ENCODE assay signal across 17 mouse cellular contexts in the genomic region with DNA sequence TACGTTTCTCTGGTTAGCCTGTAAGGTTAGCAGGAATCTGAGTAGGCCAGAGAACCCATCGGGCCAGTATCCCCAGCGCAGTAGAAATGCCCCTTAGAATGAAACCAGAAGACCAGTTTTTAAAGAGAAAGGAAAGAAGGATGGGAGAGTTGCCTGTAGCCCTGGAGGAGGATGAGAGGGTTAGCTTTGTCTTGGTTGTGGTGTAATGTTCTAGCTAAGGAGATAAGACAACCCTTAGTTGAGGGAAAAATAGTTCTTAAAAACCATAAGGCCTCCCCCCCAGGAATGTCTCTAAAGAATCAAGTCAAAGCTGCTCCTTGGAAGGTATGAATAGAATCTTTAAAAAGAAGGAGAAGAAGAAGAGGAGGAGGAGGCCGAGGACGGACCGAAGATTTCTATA. TPM values are rescaled to one million over a fixed set of nuclear protein-coding genes. Genes with fewer than 3 reads are reported as not detected.
DNase-seq lines count a peak whose midpoint lies in the region; ATAC-seq lines count a peak whose summit lies in the region.
"Had no signal": no experiment of that assay in that cellular context is flagged by ENCODE, and none has a peak within 500 bp of the region (broad histone marks: within the 10 kb centered on the region; RNA-seq: fewer than 3 reads in every experiment).

No protein-coding gene starts in this region.

- no peak overlapping the region for H3K9ac ChIP-seq in liver, embryonic 12.5 days
- H3K9ac ChIP-seq in hindbrain, embryonic 12.5 days, result peak overlapping the region; percentile 85
- H3K9ac ChIP-seq in intestine, embryonic 14.5 days (ENCODE audit: low read length), result peak overlapping the region; percentile 96
- H3K9ac ChIP-seq in stomach, embryonic 14.5 days (replicated peaks; ENCODE audit: low read depth, low read length), result peak overlapping the region; percentile 96
- H3K9ac ChIP-seq in forebrain, embryonic 13.5 days, result no peak overlapping the region
- H3K9ac ChIP-seq: forebrain, embryonic 12.5 days; limb, embryonic 15.5 days had no signal

- peaks cover 99% of the 10 kb centered on the region for H3K27me3 ChIP-seq in liver, embryonic 12.5 days (replicated peaks)
- H3K27me3 ChIP-seq in hindbrain, embryonic 12.5 days, result peaks cover 98% of the 10 kb centered on the region
- no peaks in the 10 kb centered on the region for H3K27me3 ChIP-seq in intestine, embryonic 14.5 days (replicated peaks; ENCODE audit: control insufficient read depth, insufficient read depth, low read length)
- H3K27me3 ChIP-seq in stomach, embryonic 14.5 days (ENCODE audit: control insufficient read depth, insufficient read depth, low read length), result no peaks in the 10 kb centered on the region
- peaks cover 100% of the 10 kb centered on the region for H3K27me3 ChIP-seq in forebrain, embryonic 13.5 days

- WGBS in liver, embryonic 12.5 days (ENCODE audit: insufficient replicate concordance), result 43% methylated on average over 6 of the region's 6 CpGs
- WGBS in hindbrain, embryonic 12.5 days, result 5% methylated on average over 6 of the region's 6 CpGs
- 28% methylated on average over 6 of the region's 6 CpGs for WGBS in intestine, embryonic 14.5 days
- 9% methylated on average over 6 of the region's 6 CpGs for WGBS in stomach, embryonic 14.5 days
- 5% methylated on average over 6 of the region's 6 CpGs for WGBS in forebrain, embryonic 13.5 days

- no peak for ATAC-seq in liver, embryonic 12.5 days
- ATAC-seq in hindbrain, embryonic 12.5 days (ENCODE audit: low FRiP score), result no peak
- no peak for ATAC-seq in intestine, embryonic 14.5 days (replicated peaks; ENCODE audit: low FRiP score, low TSS enrichment, low read depth)
- ATAC-seq in stomach, embryonic 14.5 days (ENCODE audit: insufficient number of reproducible peaks, insufficient read depth, low FRiP score, low read depth), result no peak
- no peak for ATAC-seq in forebrain, embryonic 13.5 days
- ATAC-seq: CD4-positive, CD25-positive, alpha-beta regulatory T cell, adult 4 months had no signal

- 0 out of 2 replicates have a peak overlapping the region, but pooled peaks have one; percentile 32 for H3K27ac ChIP-seq in liver, embryonic 12.5 days
- peak overlapping the region; percentile 95 for H3K27ac ChIP-seq in hindbrain, embryonic 12.5 days
- H3K27ac ChIP-seq in intestine, embryonic 14.5 days (ENCODE audit: low read depth), result peak overlapping the region; percentile 99
- peak overlapping the region; percentile 100 for H3K27ac ChIP-seq in stomach, embryonic 14.5 days (ENCODE audit: low read length)
- H3K27ac ChIP-seq in forebrain, embryonic 13.5 days, result no peak overlapping the region
- H3K27ac ChIP-seq: forebrain, embryonic 12.5 days; left cerebral cortex, adult 2 months; limb, embryonic 15.5 days had no signal

- 0 out of 2 replicates have a peak overlapping the region, but pooled peaks have one; percentile 8 for H3K4me2 ChIP-seq in liver, embryonic 12.5 days
- H3K4me2 ChIP-seq in hindbrain, embryonic 12.5 days (replicated peaks), result peak overlapping the region; percentile 62
- H3K4me2 ChIP-seq in intestine, embryonic 14.5 days (ENCODE audit: low read length), result peak overlapping the region; percentile 89
- H3K4me2 ChIP-seq in stomach, embryonic 14.5 days (replicated peaks; ENCODE audit: low read depth, low read length), result peak overlapping the region; percentile 95
- no peak overlapping the region for H3K4me2 ChIP-seq in forebrain, embryonic 13.5 days
- H3K4me2 ChIP-seq: forebrain, embryonic 12.5 days; limb, embryonic 15.5 days had no signal

- no peak overlapping the region for H3K4me3 ChIP-seq in liver, embryonic 12.5 days
- H3K4me3 ChIP-seq in hindbrain, embryonic 12.5 days, result peak overlapping the region; percentile 42
- peak overlapping the region; percentile 69 for H3K4me3 ChIP-seq in intestine, embryonic 14.5 days (ENCODE audit: low read depth, low read length)
- peak overlapping the region; percentile 70 for H3K4me3 ChIP-seq in stomach, embryonic 14.5 days (ENCODE audit: low read depth, low read length)
- no peak overlapping the region for H3K4me3 ChIP-seq in forebrain, embryonic 13.5 days
- H3K4me3 ChIP-seq: forebrain, embryonic 12.5 days; left cerebral cortex, adult 2 months; limb, embryonic 15.5 days had no signal

- H3K9me3 ChIP-seq in liver, embryonic 12.5 days (replicated peaks), result no peaks in the 10 kb centered on the region
- H3K9me3 ChIP-seq in hindbrain, embryonic 12.5 days (replicated peaks), result no peaks in the 10 kb centered on the region
- H3K9me3 ChIP-seq in intestine, embryonic 14.5 days (ENCODE audit: control insufficient read depth, low read length), result no peaks in the 10 kb centered on the region
- no peaks in the 10 kb centered on the region for H3K9me3 ChIP-seq in stomach, embryonic 14.5 days (ENCODE audit: control insufficient read depth, low read depth, low read length)
- no peaks in the 10 kb centered on the region for H3K9me3 ChIP-seq in forebrain, embryonic 13.5 days (replicated peaks)
- H3K9me3 ChIP-seq: forebrain, embryonic 12.5 days; limb, embryonic 15.5 days had no signal

- H3K36me3 ChIP-seq in liver, embryonic 12.5 days, result no peaks in the 10 kb centered on the region
- H3K36me3 ChIP-seq in hindbrain, embryonic 12.5 days, result no peaks in the 10 kb centered on the region
- H3K36me3 ChIP-seq in intestine, embryonic 14.5 days (ENCODE audit: control insufficient read depth, insufficient read depth, low read length), result peaks cover 16% of the 10 kb centered on the region; the same call in 1 of the 2 replicates
- H3K36me3 ChIP-seq in stomach, embryonic 14.5 days (ENCODE audit: control insufficient read depth, insufficient read depth, low read length), result peaks cover 5% of the 10 kb centered on the region; the same call in 1 of the 2 replicates
- H3K36me3 ChIP-seq in forebrain, embryonic 13.5 days (ENCODE audit: poor library complexity, severe bottlenecking), result no peaks in the 10 kb centered on the region
- H3K36me3 ChIP-seq: forebrain, embryonic 12.5 days; limb, embryonic 15.5 days had no signal

- no peaks in the 10 kb centered on the region for H3K4me1 ChIP-seq in liver, embryonic 12.5 days
- H3K4me1 ChIP-seq in hindbrain, embryonic 12.5 days, result 0 out of 2 replicates have a peak, but pooled peaks cover 7% of the 10 kb centered on the region
- peaks cover 24% of the 10 kb centered on the region for H3K4me1 ChIP-seq in intestine, embryonic 14.5 days (replicated peaks; ENCODE audit: control insufficient read depth, insufficient read depth, low read length)
- H3K4me1 ChIP-seq in stomach, embryonic 14.5 days (ENCODE audit: control insufficient read depth, insufficient read depth, low read length), result peaks cover 16% of the 10 kb centered on the region
- no peaks in the 10 kb centered on the region for H3K4me1 ChIP-seq in forebrain, embryonic 13.5 days

- no peak for DNase-seq in liver
- DNase-seq in intestine, embryonic 14.5 days (ENCODE audit: low spot score), result no peak
- DNase-seq in frontal cortex, adult 2 months (ENCODE audit: extremely low spot score in 1 of 2, low spot score in 1 of 2), result no peak
- DNase-seq: cerebellum, postnatal 36 days; heart, adult 18-20 months; heart, postnatal 36 days; midbrain, embryonic 14.5 days; retina, postnatal 1 day; thymus, postnatal 14 days had no signal

RNA-seq across cellular contexts. Expression of a gene that starts 0.4 kb away (rescaled TPM):
- polyA plus RNA-seq in liver, embryonic 12.5 days (2016; fragmentation: Nextera tagmentation; extraction: Ambion mirVana), result 0.31 and 0.36 TPM in 2 replicates
- polyA plus RNA-seq in hindbrain, embryonic 12.5 days (2016; fragmentation: Nextera tagmentation; extraction: Ambion mirVana), result 15.3 and 19.3 TPM in 2 replicates
- 3.7 and 4.9 TPM in 2 replicates for polyA plus RNA-seq in intestine, embryonic 14.5 days (2014; fragmentation: Nextera tagmentation; extraction: Ambion mirVana)
- polyA plus RNA-seq in stomach, embryonic 14.5 days (2014; fragmentation: Nextera tagmentation; extraction: Ambion mirVana), result 3.6 and 4.7 TPM in 2 replicates
- polyA plus RNA-seq in forebrain, embryonic 13.5 days (2015; fragmentation: Nextera tagmentation; extraction: Ambion mirVana), result not detected in 2 replicates
- polyA plus RNA-seq in frontal cortex, adult 2 months (2012; rRNA removed), result not detected in 2 replicates
- polyA plus RNA-seq: forebrain, embryonic 12.5 days; midbrain, embryonic 14.5 days had no signal

RNA-seq across cellular contexts. Expression of a gene that starts 4.7 kb away (rescaled TPM):
- 0.62 and 0.66 TPM in 2 replicates for polyA plus RNA-seq in liver, embryonic 12.5 days (2016; fragmentation: Nextera tagmentation; extraction: Ambion mirVana)
- 7.7 and 8.1 TPM in 2 replicates for polyA plus RNA-seq in hindbrain, embryonic 12.5 days (2016; fragmentation: Nextera tagmentation; extraction: Ambion mirVana)
- 3.5 and 3.8 TPM in 2 replicates for polyA plus RNA-seq in intestine, embryonic 14.5 days (2014; fragmentation: Nextera tagmentation; extraction: Ambion mirVana)
- 3.5 and 3.7 TPM in 2 replicates for polyA plus RNA-seq in stomach, embryonic 14.5 days (2014; fragmentation: Nextera tagmentation; extraction: Ambion mirVana)
- not detected in 2 replicates for polyA plus RNA-seq in forebrain, embryonic 13.5 days (2015; fragmentation: Nextera tagmentation; extraction: Ambion mirVana)
- polyA plus RNA-seq in frontal cortex, adult 2 months (2012; rRNA removed), result 0.04 TPM in 1 of 2 replicates, not detected in the other
- polyA plus RNA-seq: forebrain, embryonic 12.5 days; midbrain, embryonic 14.5 days had no signal

RNA-seq across cellular contexts. Expression of a gene that starts 19.6 kb away (rescaled TPM):
- 1.3 and 1.5 TPM in 2 replicates for polyA plus RNA-seq in liver, embryonic 12.5 days (2016; fragmentation: Nextera tagmentation; extraction: Ambion mirVana)
- polyA plus RNA-seq in hindbrain, embryonic 12.5 days (2016; fragmentation: Nextera tagmentation; extraction: Ambion mirVana), result 74.3 and 126 TPM in 2 replicates
- polyA plus RNA-seq in intestine, embryonic 14.5 days (2014; fragmentation: Nextera tagmentation; extraction: Ambion mirVana), result 49.6 and 51.6 TPM in 2 replicates
- 21.2 and 23.3 TPM in 2 replicates for polyA plus RNA-seq in stomach, embryonic 14.5 days (2014; fragmentation: Nextera tagmentation; extraction: Ambion mirVana)
- polyA plus RNA-seq in forebrain, embryonic 13.5 days (2015; fragmentation: Nextera tagmentation; extraction: Ambion mirVana), result 0.09 TPM in 1 of 2 replicates, not detected in the other
- polyA plus RNA-seq in frontal cortex, adult 2 months (2012; rRNA removed), result 0.11 TPM in 1 of 2 replicates, not detected in the other
- polyA plus RNA-seq: CD4-positive, CD25-positive, alpha-beta regulatory T cell, adult 4 months; forebrain, embryonic 12.5 days; midbrain, embryonic 14.5 days had no signal

RNA-seq across cellular contexts. Expression of a gene that starts 27.6 kb away (rescaled TPM):
- polyA plus RNA-seq in liver, embryonic 12.5 days (2016; fragmentation: Nextera tagmentation; extraction: Ambion mirVana), result 4.4 and 4.6 TPM in 2 replicates
- 58.2 and 73.9 TPM in 2 replicates for polyA plus RNA-seq in hindbrain, embryonic 12.5 days (2016; fragmentation: Nextera tagmentation; extraction: Ambion mirVana)
- polyA plus RNA-seq in intestine, embryonic 14.5 days (2014; fragmentation: Nextera tagmentation; extraction: Ambion mirVana), result 22.9 and 27.9 TPM in 2 replicates
- 23.1 and 25.9 TPM in 2 replicates for polyA plus RNA-seq in stomach, embryonic 14.5 days (2014; fragmentation: Nextera tagmentation; extraction: Ambion mirVana)
- not detected in 2 replicates for polyA plus RNA-seq in forebrain, embryonic 13.5 days (2015; fragmentation: Nextera tagmentation; extraction: Ambion mirVana)
- 0.06 TPM in 1 of 2 replicates, not detected in the other for polyA plus RNA-seq in frontal cortex, adult 2 months (2012; rRNA removed)

RNA-seq across cellular contexts. Expression of a gene that starts 30.5 kb away (rescaled TPM):
- 0.30 TPM in 2 replicates for polyA plus RNA-seq in liver, embryonic 12.5 days (2016; fragmentation: Nextera tagmentation; extraction: Ambion mirVana)
- 60.0 and 64.5 TPM in 2 replicates for polyA plus RNA-seq in hindbrain, embryonic 12.5 days (2016; fragmentation: Nextera tagmentation; extraction: Ambion mirVana)
- 18.1 and 24.1 TPM in 2 replicates for polyA plus RNA-seq in intestine, embryonic 14.5 days (2014; fragmentation: Nextera tagmentation; extraction: Ambion mirVana)
- polyA plus RNA-seq in stomach, embryonic 14.5 days (2014; fragmentation: Nextera tagmentation; extraction: Ambion mirVana), result 12.4 TPM in 2 replicates
- polyA plus RNA-seq in forebrain, embryonic 13.5 days (2015; fragmentation: Nextera tagmentation; extraction: Ambion mirVana), result not detected in 2 replicates
- not detected in 2 replicates for polyA plus RNA-seq in frontal cortex, adult 2 months (2012; rRNA removed)
- polyA plus RNA-seq: CD4-positive, CD25-positive, alpha-beta regulatory T cell, adult 4 months; forebrain, embryonic 12.5 days; midbrain, embryonic 14.5 days had no signal

Comparison
In these comparisons a context has a peak if more than half of its experiments do, and no peak if none do; other contexts are left out.
1. H3K4me3 ChIP-seq: peak in hindbrain, embryonic 12.5 days (single experiment), intestine, embryonic 14.5 days (single experiment) and stomach, embryonic 14.5 days (single experiment); none in liver, embryonic 12.5 days (single experiment) and forebrain, embryonic 13.5 days (single experiment).
2. H3K9ac ChIP-seq: peak in hindbrain, embryonic 12.5 days (single experiment), intestine, embryonic 14.5 days (single experiment) and stomach, embryonic 14.5 days (single experiment); none in liver, embryonic 12.5 days (single experiment) and forebrain, embryonic 13.5 days (single experiment).